Mouse (Mus musculus) left cerebral cortex, postnatal 14 days (tissue): Measurements from ENCODE around the gene Msi2. TPM values are rescaled to one million over a fixed set of nuclear protein-coding genes. Genes with fewer than 3 reads are reported as not detected.

Experiments
- DNase-seq, 2 experiments: peaks; one replicate each; pipeline ENCODE4 v3.0.0; 2021 to 2022; ENCODE audit warnings: low spot score in 2 of 2, mixed read lengths in 1 of 2
- intact Hi-C: fragments of 180-260 bp; cut with DNase I; formaldehyde crosslinking; loops from one replicate; pipeline ENCODE4 v1.15.1; 2025
- total RNA-seq, 2 experiments: library from RNA; stranded (reverse); gene quantifications; 2 replicates each; pipeline ENCODE4 v1.2.3; 2021

Msi2 gene
- total RNA-seq, 2 experiments from 2014 or later = 97.8 to 103 TPM

GRCm38 (mm10) chr11:88688644-88689043 lies 29.7 kb downstream of the Msi2 start:
- intact Hi-C loops = no loop called here
- DNase-seq = no peak

GRCm38 (mm10) chr11:88687711-88688110 lies 30.6 kb downstream of the Msi2 start:
- no peak for DNase-seq
- intact Hi-C loops = no loop called here

GRCm38 (mm10) chr11:88687010-88687409 lies 31.3 kb downstream of the Msi2 start:
- DNase-seq = no peak
- intact Hi-C loops = no loop called here

GRCm38 (mm10) chr11:88686061-88686460 lies 32.3 kb downstream of the Msi2 start:
- intact Hi-C loops = no loop called here
- no peak for DNase-seq

- intact Hi-C loops = no loop called here
- DNase-seq = peak; percentile 26 to 30
Observed at GRCm38 (mm10) chr11:88683026-88683770, 35.1 kb downstream of the Msi2 start.

GRCm38 (mm10) chr11:88677350-88677749 lies 41.0 kb downstream of the Msi2 start:
- intact Hi-C loops = no loop called here
- no peak for DNase-seq

GRCm38 (mm10) chr11:88676597-88676996 lies 41.7 kb downstream of the Msi2 start:
- no peak for DNase-seq
- intact Hi-C loops = no loop called here

GRCm38 (mm10) chr11:88675526-88676353 lies 42.6 kb downstream of the Msi2 start:
- intact Hi-C loops = no loop called here
- no peak for DNase-seq

GRCm38 (mm10) chr11:88674075-88674474 lies 44.2 kb downstream of the Msi2 start:
- no peak for DNase-seq
- intact Hi-C loops = no loop called here

- no peak for DNase-seq
- intact Hi-C loops = no loop called here
Observed at GRCm38 (mm10) chr11:88670925-88671324, 47.4 kb downstream of the Msi2 start.

GRCm38 (mm10) chr11:88669106-88669505 lies 49.2 kb downstream of the Msi2 start:
- no peak for DNase-seq
- intact Hi-C loops = no loop called here

- intact Hi-C loops = no loop called here
- no peak for DNase-seq
Observed at GRCm38 (mm10) chr11:88668345-88668744, 50.0 kb downstream of the Msi2 start.

GRCm38 (mm10) chr11:88665799-88666198 lies 52.5 kb downstream of the Msi2 start:
- DNase-seq = no peak
- intact Hi-C loops = no loop called here

GRCm38 (mm10) chr11:88661444-88662180 lies 56.7 kb downstream of the Msi2 start:
- DNase-seq = no peak
- intact Hi-C loops = no loop called here

- no peak for DNase-seq
Observed at GRCm38 (mm10) chr11:88660404-88660803, 57.9 kb downstream of the Msi2 start.

GRCm38 (mm10) chr11:88658926-88659325 lies 59.4 kb downstream of the Msi2 start:
- intact Hi-C loops = no loop called here
- DNase-seq = no peak

More at GRCm38 (mm10) chr11:88660404-88660803, 57.9 kb downstream of the Msi2 start:
- intact Hi-C loops = no loop called here

- intact Hi-C loops = no loop called here
- no peak for DNase-seq
Observed at GRCm38 (mm10) chr11:88655786-88656185, 62.5 kb downstream of the Msi2 start.

GRCm38 (mm10) chr11:88655214-88655566 lies 63.1 kb downstream of the Msi2 start:
- no peak for DNase-seq
- intact Hi-C loops = no loop called here

- peak in 1 of 2 experiments; percentile 12 for DNase-seq
- intact Hi-C loops = no loop called here
Observed at GRCm38 (mm10) chr11:88654391-88655213, 63.7 kb downstream of the Msi2 start.
